Mouse (Mus musculus) neural tube, embryonic 14.5 days (tissue): Measurements from ENCODE around the gene Atcay. TPM values are rescaled to one million over a fixed set of nuclear protein-coding genes. Genes with fewer than 3 reads are reported as not detected.

Experiments
- ATAC-seq: fragments of 200-750 bp; cut with Nextera tagmentation; 2 replicates; pipeline ENCODE4 v1.8.0; 2017; ENCODE audit warnings: low read depth, mild to moderate bottlenecking, moderate TSS enrichment, moderate library complexity
- H3K27ac ChIP-seq: fragments of 300-500 bp; sonication (generic); 2 replicates; pipeline ENCODE4 v1.5.1; 2014; ENCODE audit warnings: low read depth, mild to moderate bottlenecking, control low read depth, low read length, moderate library complexity, mixed read lengths
- H3K27me3 ChIP-seq: fragments of 300-500 bp; sonication (generic); 2 replicates; pipeline ENCODE4 v1.6.1; 2014; ENCODE audit warnings: low read length; ENCODE audit not compliant: control insufficient read depth, insufficient read depth
- H3K36me3 ChIP-seq: fragments of 300-500 bp; sonication (generic); 2 replicates; pipeline ENCODE4 v1.6.1; 2014; ENCODE audit warnings: low read length, mixed read lengths; ENCODE audit not compliant: control insufficient read depth, insufficient read depth
- H3K4me1 ChIP-seq: fragments of 300-500 bp; sonication (generic); 2 replicates; pipeline ENCODE4 v1.6.1; 2014; ENCODE audit warnings: low read length; ENCODE audit not compliant: control insufficient read depth, insufficient read depth
- H3K4me2 ChIP-seq: fragments of 300-500 bp; sonication (generic); 2 replicates; pipeline ENCODE4 v1.6.1; 2014; ENCODE audit warnings: mild to moderate bottlenecking, low read depth, low read length, control low read depth
- H3K4me3 ChIP-seq: fragments of 300-500 bp; sonication (generic); 2 replicates; pipeline ENCODE4 v1.5.1; 2014; ENCODE audit warnings: low read depth, low read length, control low read depth, mixed read lengths
- H3K9ac ChIP-seq: fragments of 300-500 bp; sonication (generic); replicated peaks from 2 replicates; pipeline ENCODE4 v1.6.1; 2014; ENCODE audit warnings: low read depth, mild to moderate bottlenecking, control low read depth, low read length, mixed read lengths
- H3K9me3 ChIP-seq: fragments of 300-500 bp; sonication (generic); 2 replicates; pipeline ENCODE4 v1.6.1; 2016; ENCODE audit warnings: low read length; ENCODE audit not compliant: control insufficient read depth
- WGBS: fragments of 180-500 bp; shearing (Covaris S2); extraction: QIAGEN DNeasy Blood & Tissue Kit; methylation state at CpG from one replicate; pipeline ENCODE4 v1.1.7; 2014; 5-methylcytosine and 5-hydroxymethylcytosine counted together
- polyA plus RNA-seq: library from polyadenylated mRNA; unstranded; fragments of >200 nt; fragmentation: Nextera tagmentation; extraction: Ambion mirVana; gene quantifications from 2 replicates; pipeline ENCODE4 v1.2.1, GENCODE M21; 2014

Atcay gene
- polyA plus RNA-seq: 73.9 and 84.8 TPM in 2 replicates

- H3K9me3 ChIP-seq: no peaks in the 10 kb centered on the region
- peak; percentile 92 for ATAC-seq
- H3K27ac ChIP-seq: peak within 1 kb of the TSS; percentile 90
- H3K4me2 ChIP-seq: peak within 1 kb of the TSS; percentile 83
- H3K4me3 ChIP-seq: peak within 1 kb of the TSS; percentile 73
- 6% methylated on average over 27 of the region's 27 CpGs for WGBS
- H3K4me1 ChIP-seq: peaks cover 33% of the 10 kb centered on the region
- H3K9ac ChIP-seq: peak within 1 kb of the TSS; percentile 88
- H3K27me3 ChIP-seq: no peaks in the 10 kb centered on the region
- H3K36me3 ChIP-seq: no peaks in the 10 kb centered on the region
Observed at GRCm38 (mm10) chr10:81230438-81231332, at the start of gene Atcay. Gene Atcay (minus strand): TSS chr10:81230833.

- Histone ChIP-seq H3K4me3 (no peak overlapping the region), H3K27me3 (peaks cover 3% of the 10 kb centered on the region; the same call in 1 of the 2 replicates), H3K9me3 (no peaks in the 10 kb centered on the region), H3K4me1 (no peaks in the 10 kb centered on the region), H3K4me2 (no peak overlapping the region), H3K36me3 (no peaks in the 10 kb centered on the region), H3K27ac (no peak overlapping the region), H3K9ac (no peak overlapping the region)
- ATAC-seq: no peak
- WGBS: 24% methylated on average over 10 of the region's 10 CpGs
Observed at GRCm38 (mm10) chr10:81279496-81279895, 48.9 kb upstream of the Atcay start.

- ATAC-seq: no peak
- peaks cover 8% of the 10 kb centered on the region; the same call in 1 of the 2 replicates for H3K36me3 ChIP-seq
- WGBS: 80% methylated on average over 22 of the region's 22 CpGs
- H3K9me3 ChIP-seq: no peaks in the 10 kb centered on the region
- H3K4me3 ChIP-seq: no peak overlapping the region
- H3K27me3 ChIP-seq: no peaks in the 10 kb centered on the region
- no peak overlapping the region for H3K27ac ChIP-seq
- no peak overlapping the region for H3K4me2 ChIP-seq
- H3K9ac ChIP-seq: no peak overlapping the region
- H3K4me1 ChIP-seq: no peaks in the 10 kb centered on the region
Observed at GRCm38 (mm10) chr10:81277676-81278075, 47.0 kb upstream of the Atcay start.

- no peak for ATAC-seq
- H3K4me1 ChIP-seq: peaks cover 2% of the 10 kb centered on the region; the same call in 1 of the 2 replicates
- WGBS: 96% methylated on average over 19 of the region's 19 CpGs
- H3K36me3 ChIP-seq: peaks cover 15% of the 10 kb centered on the region; the same call in 1 of the 2 replicates
- no peak overlapping the region for H3K27ac ChIP-seq
- H3K4me2 ChIP-seq: no peak overlapping the region
- no peak overlapping the region for H3K4me3 ChIP-seq
- no peaks in the 10 kb centered on the region for H3K9me3 ChIP-seq
- no peaks in the 10 kb centered on the region for H3K27me3 ChIP-seq
- no peak overlapping the region for H3K9ac ChIP-seq
Observed at GRCm38 (mm10) chr10:81273842-81274241, 43.2 kb upstream of the Atcay start.

- Histone ChIP-seq H3K9me3 (no peaks in the 10 kb centered on the region), H3K36me3 (peaks cover 15% of the 10 kb centered on the region; the same call in 1 of the 2 replicates), H3K27ac (no peak overlapping the region), H3K4me2 (no peak overlapping the region), H3K4me1 (peaks cover 6% of the 10 kb centered on the region; the same call in 1 of the 2 replicates), H3K27me3 (no peaks in the 10 kb centered on the region), H3K9ac (no peak overlapping the region), H3K4me3 (no peak overlapping the region)
- WGBS: 92% methylated on average over 21 of the region's 21 CpGs
- no peak for ATAC-seq
Observed at GRCm38 (mm10) chr10:81272356-81272755, 41.7 kb upstream of the Atcay start.

GRCm38 (mm10) chr10:81268643-81269412, 38.2 kb upstream of the Atcay start:
- no peak overlapping the region for H3K27ac ChIP-seq
- peaks cover 15% of the 10 kb centered on the region; the same call in 1 of the 2 replicates for H3K4me1 ChIP-seq
- ATAC-seq: no peak
- H3K36me3 ChIP-seq: peaks cover 26% of the 10 kb centered on the region
- WGBS: 83% methylated on average over 16 of the region's 16 CpGs
- H3K4me2 ChIP-seq: peak overlapping the region; percentile 78
- H3K4me3 ChIP-seq: peak overlapping the region; percentile 66
- peak overlapping the region; percentile 76 for H3K9ac ChIP-seq
- H3K27me3 ChIP-seq: no peaks in the 10 kb centered on the region
- H3K9me3 ChIP-seq: no peaks in the 10 kb centered on the region

GRCm38 (mm10) chr10:81268056-81268455, 37.4 kb upstream of the Atcay start:
- Histone ChIP-seq H3K9ac (peak overlapping the region; percentile 76), H3K4me3 (peak overlapping the region; percentile 66), H3K4me2 (peak overlapping the region; percentile 78), H3K27ac (no peak overlapping the region), H3K9me3 (no peaks in the 10 kb centered on the region), H3K4me1 (peaks cover 15% of the 10 kb centered on the region; the same call in 1 of the 2 replicates), H3K27me3 (no peaks in the 10 kb centered on the region), H3K36me3 (peaks cover 26% of the 10 kb centered on the region)
- WGBS: 4% methylated on average over 23 of the region's 23 CpGs
- ATAC-seq: peak; percentile 64; the same call in 1 of the 2 replicates

- H3K4me2 ChIP-seq: peak within 1 kb of the TSS; percentile 78
- peak; percentile 92 for ATAC-seq
- no peaks in the 10 kb centered on the region for H3K9me3 ChIP-seq
- peak within 1 kb of the TSS; percentile 88 for H3K27ac ChIP-seq
- H3K36me3 ChIP-seq: peaks cover 26% of the 10 kb centered on the region
- no peaks in the 10 kb centered on the region for H3K27me3 ChIP-seq
- WGBS: under 1% methylated on average over 48 of the region's 48 CpGs
- peak within 1 kb of the TSS; percentile 71 for H3K4me3 ChIP-seq
- peak within 1 kb of the TSS; percentile 79 for H3K9ac ChIP-seq
- peaks cover 15% of the 10 kb centered on the region; the same call in 1 of the 2 replicates for H3K4me1 ChIP-seq
Observed at GRCm38 (mm10) chr10:81266211-81267105, 35.8 kb upstream of the Atcay start, which contains the start of the genes Mrpl54 and Apba3. Gene Mrpl54 (minus strand): TSS chr10:81266934. Gene Apba3 (plus strand): TSS chr10:81266960.
